Comparison of ENCODE assay signal across 24 mouse cellular contexts in genomic region chr7:38209478-38210152, GRCm38 (mm10). TPM values are rescaled to one million over a fixed set of nuclear protein-coding genes. Genes with fewer than 3 reads are reported as not detected.
DNase-seq lines count a peak whose midpoint lies in the region; ATAC-seq and TF ChIP-seq lines count a peak whose summit lies in the region.
"Had no signal": no experiment of that assay in that cellular context is flagged by ENCODE, and none has a peak within 500 bp of the region (broad histone marks: within the 10 kb centered on the region; RNA-seq: fewer than 3 reads in every experiment).

No protein-coding gene starts in this region.

- H3K9ac ChIP-seq in intestine, embryonic 15.5 days = no peak overlapping the region
- H3K9ac ChIP-seq: embryonic facial prominence, embryonic 13.5 days; forebrain, embryonic 12.5 days; hindbrain, embryonic 15.5 days; liver, embryonic 14.5 days; lung, embryonic 15.5 days; neural tube, embryonic 12.5 days had no signal

- no peak overlapping the region for H3K4me2 ChIP-seq in intestine, embryonic 15.5 days (replicated peaks)
- H3K4me2 ChIP-seq: embryonic facial prominence, embryonic 13.5 days; forebrain, embryonic 12.5 days; hindbrain, embryonic 15.5 days; lung, embryonic 15.5 days; neural tube, embryonic 12.5 days had no signal

- H3K27ac ChIP-seq in gastrocnemius, adult 2 months = peak overlapping the region; percentile 65
- no peak overlapping the region for H3K27ac ChIP-seq in intestine, embryonic 15.5 days
- H3K27ac ChIP-seq: embryonic facial prominence, embryonic 13.5 days; forebrain, embryonic 12.5 days; hindbrain, embryonic 15.5 days; kidney, postnatal 0 days; liver, embryonic 14.5 days; lung, embryonic 15.5 days; neural tube, embryonic 12.5 days had no signal

- intact Hi-C loops in gastrocnemius, adult 2 months (cut with DNase I) = no loop called here
- intact Hi-C loops in left cerebral cortex, postnatal 10 days (cut with DNase I) = no loop called here

- no peaks in the 10 kb centered on the region for H3K9me3 ChIP-seq in intestine, embryonic 15.5 days
- H3K9me3 ChIP-seq: embryonic facial prominence, embryonic 13.5 days; forebrain, embryonic 12.5 days; hindbrain, embryonic 15.5 days; lung, embryonic 15.5 days; neural tube, embryonic 12.5 days had no signal

- DNase-seq in gastrocnemius, adult 2 months = peak; percentile 63
- no peak for DNase-seq in gastrocnemius, postnatal 10 days
- DNase-seq in thymus, postnatal 0 days (ENCODE audit: low spot score) = peak; percentile 15
- DNase-seq in thymus, adult 18-20 months = no peak
- DNase-seq in yolk sac, embryonic 10.5 days (ENCODE audit: low spot score) = peak; percentile 26
- DNase-seq in kidney, postnatal 25 days = no peak
- no peak for DNase-seq in left cerebral cortex, postnatal 10 days (ENCODE audit: extremely low spot score in 1 of 2, low spot score in 2 of 2)
- DNase-seq: cerebellum, adult 8-10 months; cerebellum, postnatal 36 days; embryo, embryonic 11 days; kidney, adult 11 months; lung, postnatal 4 days; midbrain, embryonic 14.5 days; right cerebral cortex, postnatal 14 days; thymus, adult 2 months had no signal

- WGBS in intestine, embryonic 15.5 days = 64% methylated on average over 11 of the region's 11 CpGs

- no peaks in the 10 kb centered on the region for H3K4me1 ChIP-seq in intestine, embryonic 15.5 days (replicated peaks)
- H3K4me1 ChIP-seq: embryonic facial prominence, embryonic 13.5 days; forebrain, embryonic 12.5 days; hindbrain, embryonic 15.5 days; lung, embryonic 15.5 days; neural tube, embryonic 12.5 days had no signal

- H3K4me3 ChIP-seq in gastrocnemius, adult 2 months = no peak overlapping the region
- H3K4me3 ChIP-seq in intestine, embryonic 15.5 days (replicated peaks) = no peak overlapping the region
- H3K4me3 ChIP-seq: embryonic facial prominence, embryonic 13.5 days; erythroblast, embryonic 14.5 days; forebrain, embryonic 12.5 days; hindbrain, embryonic 15.5 days; lung, embryonic 15.5 days; neural tube, embryonic 12.5 days had no signal

- no peaks in the 10 kb centered on the region for H3K27me3 ChIP-seq in intestine, embryonic 15.5 days (replicated peaks)
- H3K27me3 ChIP-seq: embryonic facial prominence, embryonic 13.5 days; forebrain, embryonic 12.5 days; hindbrain, embryonic 15.5 days; lung, embryonic 15.5 days; neural tube, embryonic 12.5 days had no signal

- TF ChIP-seq CTCF in gastrocnemius, adult 2 months (IDR thresholded peaks at IDR 0.05) = no peak

- ATAC-seq in intestine, embryonic 15.5 days = peak; percentile 29; the same call in 1 of the 2 replicates

- H3K36me3 ChIP-seq in intestine, embryonic 15.5 days = no peaks in the 10 kb centered on the region
- H3K36me3 ChIP-seq: embryonic facial prominence, embryonic 13.5 days; forebrain, embryonic 12.5 days; hindbrain, embryonic 15.5 days; lung, embryonic 15.5 days; neural tube, embryonic 12.5 days had no signal

RNA-seq across cellular contexts. Expression of gene Plekhf1, which starts 18.2 kb away (rescaled TPM):
- 10 to 100 TPM in 1 of 2 experiments, 1 to 10 TPM in 1; 6.6 to 15.0 TPM for total RNA-seq in gastrocnemius, adult 2 months (2021)
- total RNA-seq in gastrocnemius, postnatal 10 days (2021) = 1 to 10 TPM; 5.7 to 9.4 TPM
- 8.1 and 8.8 TPM in 2 replicates for polyA plus RNA-seq in thymus, postnatal 0 days (2015; fragmentation: Nextera tagmentation; extraction: Ambion mirVana)
- polyA plus RNA-seq in intestine, embryonic 15.5 days (2015; fragmentation: Nextera tagmentation; extraction: Ambion mirVana) = 3.3 TPM in 2 replicates
- under 1 TPM; 0.55 to 0.92 TPM for total RNA-seq in left cerebral cortex, postnatal 10 days (2021)

RNA-seq across cellular contexts. Expression of gene 1600014C10Rik, which starts 26.6 kb away (rescaled TPM):
- total RNA-seq in gastrocnemius, adult 2 months (2021) = 10 to 100 TPM; 23.4 to 31.9 TPM
- total RNA-seq in gastrocnemius, postnatal 10 days (2021) = 10 to 100 TPM; 15.1 to 15.8 TPM
- 52.8 and 59.9 TPM in 2 replicates for polyA plus RNA-seq in thymus, postnatal 0 days (2015; fragmentation: Nextera tagmentation; extraction: Ambion mirVana)
- 13.5 and 13.9 TPM in 2 replicates for polyA plus RNA-seq in intestine, embryonic 15.5 days (2015; fragmentation: Nextera tagmentation; extraction: Ambion mirVana)
- 10 to 100 TPM; 18.6 to 19.2 TPM for total RNA-seq in left cerebral cortex, postnatal 10 days (2021)
- polyA plus RNA-seq: erythroblast, embryonic 14.5 days had no signal

Comparison
In these comparisons a context has a peak if more than half of its experiments do, and no peak if none do; other contexts are left out.
1. DNase-seq: peak in gastrocnemius, adult 2 months (single experiment), thymus, postnatal 0 days (single experiment) and yolk sac, embryonic 10.5 days (single experiment); none in gastrocnemius, postnatal 10 days (single experiment), thymus, adult 18-20 months (0 of 2), kidney, postnatal 25 days (0 of 2) and left cerebral cortex, postnatal 10 days (0 of 2).